Comparison of ENCODE assay signal across 9 mouse cellular contexts in genomic region chr1:72871337-72871696, GRCm38 (mm10). TPM values are rescaled to one million over a fixed set of nuclear protein-coding genes. Genes with fewer than 3 reads are reported as not detected.
DNase-seq lines count a peak whose midpoint lies in the region; ATAC-seq and TF ChIP-seq lines count a peak whose summit lies in the region.
"Had no signal": no experiment of that assay in that cellular context is flagged by ENCODE, and none has a peak within 500 bp of the region (broad histone marks: within the 10 kb centered on the region; RNA-seq: fewer than 3 reads in every experiment).

No protein-coding gene starts in this region.

- H3K27me3 ChIP-seq in embryonic facial prominence, embryonic 14.5 days (replicated peaks; ENCODE audit: control insufficient read depth, insufficient read depth, low read length): peaks cover 5% of the 10 kb centered on the region; the same call in 1 of the 2 replicates
- H3K27me3 ChIP-seq in intestine, embryonic 16.5 days (replicated peaks; ENCODE audit: control insufficient read depth, insufficient read depth, low read length): no peaks in the 10 kb centered on the region; the same call in 1 of the 2 replicates
- H3K27me3 ChIP-seq in neural tube, embryonic 13.5 days: peaks cover 35% of the 10 kb centered on the region

- 0% methylated on average over 6 of the region's 6 CpGs for WGBS in embryonic facial prominence, embryonic 14.5 days
- 0% methylated on average over 6 of the region's 6 CpGs for WGBS in intestine, embryonic 16.5 days
- 0% methylated on average over 6 of the region's 6 CpGs for WGBS in neural tube, embryonic 13.5 days

- peak overlapping the region; percentile 91 for H3K27ac ChIP-seq in left cerebral cortex, adult 2 months
- H3K27ac ChIP-seq in embryonic facial prominence, embryonic 14.5 days (replicated peaks; ENCODE audit: low read depth, low read length): peak overlapping the region; percentile 71
- peak overlapping the region; percentile 5; the same call in 1 of the 2 replicates for H3K27ac ChIP-seq in intestine, embryonic 16.5 days (ENCODE audit: low read length)
- H3K27ac ChIP-seq in neural tube, embryonic 13.5 days (replicated peaks): peak overlapping the region; percentile 79

- H3K4me2 ChIP-seq in embryonic facial prominence, embryonic 14.5 days (ENCODE audit: low read depth, low read length): peak overlapping the region; percentile 88
- H3K4me2 ChIP-seq in intestine, embryonic 16.5 days (ENCODE audit: low read depth, low read length): peak overlapping the region; percentile 92
- H3K4me2 ChIP-seq in neural tube, embryonic 13.5 days: peak overlapping the region; percentile 85

- ATAC-seq in embryonic facial prominence, embryonic 14.5 days (ENCODE audit: low read depth): no peak
- ATAC-seq in intestine, embryonic 16.5 days: no peak; the same call in 1 of the 2 replicates
- no peak for ATAC-seq in neural tube, embryonic 13.5 days (ENCODE audit: low read depth)

- no peaks in the 10 kb centered on the region for H3K36me3 ChIP-seq in embryonic facial prominence, embryonic 14.5 days (ENCODE audit: control insufficient read depth, insufficient read depth, low read length)
- H3K36me3 ChIP-seq in intestine, embryonic 16.5 days (ENCODE audit: control insufficient read depth, insufficient read depth, low read length): no peaks in the 10 kb centered on the region
- no peaks in the 10 kb centered on the region for H3K36me3 ChIP-seq in neural tube, embryonic 13.5 days

- peak overlapping the region; percentile 60 for H3K9ac ChIP-seq in embryonic facial prominence, embryonic 14.5 days (ENCODE audit: low read depth, low read length)
- H3K9ac ChIP-seq in intestine, embryonic 16.5 days (ENCODE audit: low read depth, low read length): peak overlapping the region; percentile 46
- peak overlapping the region; percentile 74 for H3K9ac ChIP-seq in neural tube, embryonic 13.5 days

- no peaks in the 10 kb centered on the region for H3K9me3 ChIP-seq in embryonic facial prominence, embryonic 14.5 days (ENCODE audit: control insufficient read depth, low read length)
- no peaks in the 10 kb centered on the region for H3K9me3 ChIP-seq in intestine, embryonic 16.5 days (ENCODE audit: control insufficient read depth, low read length)
- no peaks in the 10 kb centered on the region for H3K9me3 ChIP-seq in neural tube, embryonic 13.5 days

- TF ChIP-seq CTCF in left cerebral cortex, adult 2 months (IDR thresholded peaks at IDR 0.05): no peak

- peak overlapping the region; percentile 59 for H3K4me3 ChIP-seq in left cerebral cortex, adult 2 months
- peak overlapping the region; percentile 62 for H3K4me3 ChIP-seq in embryonic facial prominence, embryonic 14.5 days (ENCODE audit: low read depth, low read length)
- H3K4me3 ChIP-seq in intestine, embryonic 16.5 days (ENCODE audit: low read length): peak overlapping the region; percentile 53
- peak overlapping the region; percentile 55 for H3K4me3 ChIP-seq in neural tube, embryonic 13.5 days
- H3K4me3 ChIP-seq: erythroblast, embryonic 14.5 days had no signal

- no peak for DNase-seq in left cerebral cortex, adult 2 months (ENCODE audit: extremely low spot score in 1 of 2, low spot score in 2 of 2)
- no peak for DNase-seq in left cerebral cortex, adult 11 months (ENCODE audit: low spot score)
- no peak for DNase-seq in embryonic facial prominence, embryonic 14.5 days (ENCODE audit: low spot score)
- no peak for DNase-seq in left cerebral cortex, postnatal 36 days (ENCODE audit: low spot score in 2 of 2)
- DNase-seq in left cerebral cortex, postnatal 25 days (ENCODE audit: low spot score in 2 of 2): no peak
- DNase-seq in thymus, postnatal 10 days (ENCODE audit: low spot score in 2 of 2): no peak

- intact Hi-C loops in left cerebral cortex, adult 2 months (cut with DNase I): loop anchor here (10.0 kb wide), 1 partner anchor 513 kb away; no protein-coding TSS in a partner anchor
- intact Hi-C loops in left cerebral cortex, postnatal 36 days (cut with DNase I): no loop called here
- intact Hi-C loops in left cerebral cortex, postnatal 25 days (cut with DNase I): loop anchor here (5.0 kb wide), 2 partner anchors 516 to 1366 kb away; partner anchors contain the start of gene Arpc2

- peaks cover 20% of the 10 kb centered on the region for H3K4me1 ChIP-seq in embryonic facial prominence, embryonic 14.5 days (ENCODE audit: control insufficient read depth, insufficient read depth, low read length)
- H3K4me1 ChIP-seq in intestine, embryonic 16.5 days (ENCODE audit: control insufficient read depth, insufficient read depth, low read length): peaks cover 25% of the 10 kb centered on the region
- H3K4me1 ChIP-seq in neural tube, embryonic 13.5 days (replicated peaks): peaks cover 91% of the 10 kb centered on the region

RNA-seq across cellular contexts. Expression of gene Igfbp5, which starts 3.4 kb away (rescaled TPM):
- total RNA-seq in left cerebral cortex, adult 2 months (2021): 10 to 100 TPM; 42.7 to 51.6 TPM
- 131 and 138 TPM in 2 replicates for polyA plus RNA-seq in embryonic facial prominence, embryonic 14.5 days (2014; fragmentation: Nextera tagmentation; extraction: Ambion mirVana)
- polyA plus RNA-seq in intestine, embryonic 16.5 days (2015; fragmentation: Nextera tagmentation; extraction: Ambion mirVana): 25.7 and 27.8 TPM in 2 replicates
- 158 and 172 TPM in 2 replicates for polyA plus RNA-seq in neural tube, embryonic 13.5 days (2015; fragmentation: Nextera tagmentation; extraction: Ambion mirVana)
- total RNA-seq in left cerebral cortex, postnatal 36 days (2021): 10 to 100 TPM; 52.4 to 61.4 TPM
- 10 to 100 TPM; 45.6 to 55.1 TPM for total RNA-seq in left cerebral cortex, postnatal 25 days (2021)
- polyA plus RNA-seq: erythroblast, embryonic 14.5 days had no signal

RNA-seq across cellular contexts. Expression of gene Igfbp2, which starts 47.0 kb away (rescaled TPM):
- total RNA-seq in left cerebral cortex, adult 2 months (2021): 10 to 100 TPM; 71.2 to 74.0 TPM
- polyA plus RNA-seq in embryonic facial prominence, embryonic 14.5 days (2014; fragmentation: Nextera tagmentation; extraction: Ambion mirVana): 446 and 451 TPM in 2 replicates
- 127 and 139 TPM in 2 replicates for polyA plus RNA-seq in intestine, embryonic 16.5 days (2015; fragmentation: Nextera tagmentation; extraction: Ambion mirVana)
- polyA plus RNA-seq in neural tube, embryonic 13.5 days (2015; fragmentation: Nextera tagmentation; extraction: Ambion mirVana): 337 and 391 TPM in 2 replicates
- 10 to 100 TPM; 75.9 to 80.0 TPM for total RNA-seq in left cerebral cortex, postnatal 36 days (2021)
- total RNA-seq in left cerebral cortex, postnatal 25 days (2021): 10 to 100 TPM; 82.3 to 88.2 TPM

Comparison
In these comparisons a context has a peak if more than half of its experiments do, and no peak if none do; other contexts are left out.
1. H3K27ac ChIP-seq: peak in every context shown above with its lines; median percentile 91 in left cerebral cortex, adult 2 months; 79 in neural tube, embryonic 13.5 days; 71 in embryonic facial prominence, embryonic 14.5 days; 5 in intestine, embryonic 16.5 days.